Mouse (Mus musculus) small intestine, adult 2 months (tissue): ENCODE results near the gene Phactr3.

ENCODE experiments used
- CTCF ChIP-seq: fragments of 200-500 bp; IDR thresholded peaks from 2 replicates; pipeline ENCODE4 v1.5.1; 2012; ENCODE audit warnings: low read depth, mild to moderate bottlenecking, control low read depth, inconsistent platforms, low read length, moderate library complexity, mixed read lengths; ENCODE audit not compliant: insufficient replicate concordance, insufficient read length; ENCODE audit errors: extremely low read depth
- POLR2A ChIP-seq: fragments of 200-500 bp; IDR thresholded peaks from 2 replicates; pipeline ENCODE4 v1.6.1; 2012; ENCODE audit warnings: low read depth, mild to moderate bottlenecking, control low read depth, inconsistent platforms, low read length, moderate library complexity

GRCm38 (mm10) chr2:178233487-178233886 lies 114.7 kb downstream of the Phactr3 start:
- TF ChIP-seq CTCF (no peak), POLR2A (no peak)
